Mouse (Mus musculus): ENCODE results near the gene H2-Ke6. TPM values are rescaled to one million over a fixed set of nuclear protein-coding genes. Genes with fewer than 3 reads are reported as not detected.
A peak's percentile ranks its signal among the peaks of the same experiment; 100 is the strongest.

Gene H2-Ke6
- polyA plus RNA-seq, 1 experiment from 2014 or later = 51.6 TPM

DNA sequence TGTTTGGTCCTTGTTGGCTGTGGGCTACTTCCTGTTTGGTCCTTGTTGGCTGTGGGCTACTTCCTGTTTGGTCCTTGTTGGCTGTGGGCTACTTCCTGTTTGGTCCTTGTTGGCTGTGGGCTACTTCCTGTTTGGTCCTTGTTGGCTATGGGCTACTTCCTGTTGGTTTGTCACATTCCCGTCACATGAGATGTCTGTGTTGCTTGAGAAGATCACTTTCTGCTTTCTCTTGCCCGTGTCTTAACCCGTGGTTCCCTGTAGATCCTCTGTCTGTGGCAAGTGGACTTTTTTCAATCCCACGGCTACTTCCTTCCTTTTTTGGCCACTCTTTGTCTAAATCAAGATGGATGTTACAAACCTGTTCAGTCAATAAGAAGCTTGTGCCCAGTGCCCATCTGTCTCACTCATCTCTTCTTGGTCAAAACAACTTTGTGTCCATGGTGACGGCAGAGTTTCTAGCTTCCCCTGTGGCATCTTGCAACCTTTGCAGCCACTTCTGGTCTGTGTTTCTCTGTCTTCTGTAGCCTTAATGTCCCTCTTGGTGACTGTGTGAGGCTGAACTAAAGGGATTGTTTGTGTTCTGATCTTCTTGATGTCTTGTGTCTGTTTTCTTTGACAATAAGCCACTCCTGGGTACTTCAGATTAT is 19.7 kb upstream of the H2-Ke6 start:
- Histone ChIP-seq H3K27ac (ENCODE audit: low read depth) (peak overlapping the region; percentile 31), H3K4me3 (ENCODE audit: low read depth, low read length) (no peak overlapping the region), H3K9me3 (ENCODE audit: low read length) (peaks cover 8% of the 10 kb centered on the region), H3K36me3 (replicated peaks; ENCODE audit: insufficient read depth, low read length) (no peaks in the 10 kb centered on the region), H3K9ac (replicated peaks) (no peak overlapping the region), H3K27me3 (ENCODE audit: insufficient read depth, low read length) (no peaks in the 10 kb centered on the region), H3K4me2 (ENCODE audit: low read depth, low read length) (no peak overlapping the region), H3K4me1 (ENCODE audit: insufficient read depth) (no peaks in the 10 kb centered on the region)
- TF ChIP-seq EP300 (IDR thresholded peaks at IDR 0.05; ENCODE audit: low read depth) (no peak), CTCF (IDR thresholded peaks at IDR 0.05; ENCODE audit: low read depth) (no peak)
- no peak for ATAC-seq
- WGBS (ENCODE audit: insufficient replicate concordance) = 55% methylated on average over 5 of the region's 5 CpGs
- no peak for DNase-seq

DNA sequence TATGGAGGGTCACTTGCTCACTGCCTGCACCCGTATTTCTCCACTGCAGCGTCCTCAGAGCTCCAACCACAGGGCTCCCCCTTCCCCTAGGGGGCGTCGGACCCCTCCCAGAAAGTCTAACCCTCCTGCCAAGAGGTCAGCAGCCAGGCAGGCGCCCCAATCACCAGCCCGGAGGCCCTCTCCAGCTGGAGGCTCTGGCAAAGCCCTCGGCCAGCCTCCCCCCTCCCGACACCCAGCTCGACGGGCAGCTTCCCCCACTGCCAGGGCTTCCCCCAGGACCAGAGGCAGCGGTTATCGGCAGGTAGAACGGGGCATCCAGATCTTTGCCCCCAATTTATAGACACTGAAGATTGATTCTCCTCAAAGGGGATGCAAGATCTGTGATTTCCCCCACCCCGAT is 18.1 kb upstream of the H2-Ke6 start:
- H3K27me3 ChIP-seq (ENCODE audit: insufficient read depth, low read length) = 0 out of 2 replicates have a peak, but pooled peaks cover 5% of the 10 kb centered on the region
- TF ChIP-seq EP300 (IDR thresholded peaks at IDR 0.05; ENCODE audit: low read depth) (no peak), CTCF (IDR thresholded peaks at IDR 0.05; ENCODE audit: low read depth) (no peak)
- H3K4me3 ChIP-seq (ENCODE audit: low read depth, low read length) = no peak overlapping the region
- no peak overlapping the region for H3K9ac ChIP-seq (replicated peaks)
- no peaks in the 10 kb centered on the region for H3K36me3 ChIP-seq (replicated peaks; ENCODE audit: insufficient read depth, low read length)
- DNase-seq (no peak), ATAC-seq (no peak)
- WGBS (ENCODE audit: insufficient replicate concordance) = 73% methylated on average over 14 of the region's 14 CpGs
- H3K27ac ChIP-seq (ENCODE audit: low read depth) = no peak overlapping the region
- H3K9me3 ChIP-seq (ENCODE audit: low read length) = peaks cover 8% of the 10 kb centered on the region
- no peak overlapping the region for H3K4me2 ChIP-seq (ENCODE audit: low read depth, low read length)
- H3K4me1 ChIP-seq (ENCODE audit: insufficient read depth) = no peaks in the 10 kb centered on the region

DNA sequence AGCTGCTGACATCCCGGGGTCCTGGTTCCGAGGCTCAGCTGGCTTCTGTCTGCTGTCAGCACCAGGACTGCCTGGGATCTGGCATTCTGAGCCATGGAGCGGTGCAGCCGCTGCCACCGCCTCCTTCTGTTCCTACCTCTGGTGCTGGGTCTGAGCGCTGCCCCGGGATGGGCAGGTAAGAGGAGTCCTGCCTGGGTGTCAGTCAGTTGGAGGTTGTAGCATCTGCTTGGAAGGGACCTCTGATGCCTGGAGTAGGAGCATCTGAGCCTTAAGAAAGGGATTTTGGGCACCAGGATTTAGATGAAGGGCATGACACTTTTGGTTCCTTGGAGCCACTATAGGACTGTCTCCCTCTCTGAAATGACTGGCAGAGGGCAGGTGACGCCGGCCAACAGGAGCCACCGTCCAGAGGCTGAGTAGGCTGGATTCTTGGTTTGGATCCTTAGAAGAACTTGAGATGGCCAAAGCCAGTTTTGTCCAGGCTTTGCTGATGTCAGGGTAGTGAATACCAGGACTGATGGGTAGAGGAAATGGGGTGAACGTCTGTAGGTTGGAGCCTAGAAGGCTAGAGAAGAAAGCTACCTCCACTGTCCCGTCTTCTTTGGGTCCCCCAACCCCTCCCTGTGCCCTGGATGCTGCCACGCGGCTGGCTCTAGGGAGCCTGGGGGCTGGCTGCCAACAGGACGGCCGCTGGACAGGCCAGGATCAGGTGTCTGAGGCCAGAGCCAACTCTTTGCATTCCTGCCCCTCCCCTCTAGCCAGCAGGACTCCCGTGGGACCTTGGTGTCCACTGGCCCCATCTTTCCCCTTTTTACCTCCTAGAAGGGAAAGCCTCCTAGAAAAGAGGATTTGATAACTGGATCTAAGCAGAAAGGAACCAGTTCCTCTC is 11.9 kb upstream of the H2-Ke6 start:
- H3K9ac ChIP-seq (replicated peaks) = no peak overlapping the region
- no peak for DNase-seq
- WGBS (ENCODE audit: insufficient replicate concordance) = 34% methylated on average over 17 of the region's 17 CpGs

DNA sequence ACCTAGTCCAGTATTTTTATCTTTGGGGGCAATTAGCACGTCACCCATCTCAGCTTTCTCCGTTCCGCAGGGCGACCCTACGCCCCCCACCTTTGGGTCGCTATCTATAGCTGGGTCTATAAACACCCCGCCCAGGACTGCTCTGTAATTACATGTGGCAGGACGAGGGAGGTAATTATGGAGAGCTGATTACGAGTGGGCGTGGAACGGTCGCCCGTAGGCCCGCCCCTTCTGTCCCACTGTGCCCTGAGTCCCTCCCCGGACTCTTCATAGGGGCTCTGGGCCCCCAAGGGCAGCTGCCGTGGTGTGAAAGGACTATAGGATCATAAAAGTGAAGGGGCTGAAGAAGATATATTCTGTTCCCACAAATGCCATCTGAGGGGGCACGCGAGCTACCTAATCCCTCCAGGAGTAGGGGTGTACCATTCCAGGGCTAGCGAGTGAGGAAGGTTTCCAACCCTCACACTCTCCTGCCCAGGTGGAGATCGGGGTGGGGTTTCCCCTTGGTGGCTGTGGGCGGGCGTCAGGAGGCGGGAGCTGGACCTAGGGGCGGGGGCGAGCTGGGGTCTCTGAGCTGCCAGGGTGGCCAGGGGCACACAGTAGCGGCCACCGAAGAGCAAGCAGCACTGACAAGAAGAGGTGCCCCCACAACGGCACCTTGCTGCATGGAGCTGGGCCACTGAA is 11.2 kb upstream of the H2-Ke6 start, which contains the start of gene Col11a2:
Gene Col11a2, plus strand, starts transcription at position 560 of the 684 bp plus-strand sequence.
- TF ChIP-seq CTCF (IDR thresholded peaks at IDR 0.05; ENCODE audit: low read depth) (no peak), EP300 (IDR thresholded peaks at IDR 0.05; ENCODE audit: low read depth) (no peak)
- Histone ChIP-seq H3K4me1 (ENCODE audit: insufficient read depth) (peaks cover 4% of the 10 kb centered on the region; the same call in 1 of the 2 replicates), H3K27me3 (ENCODE audit: insufficient read depth, low read length) (peaks cover 12% of the 10 kb centered on the region; the same call in 1 of the 2 replicates), H3K36me3 (replicated peaks; ENCODE audit: insufficient read depth, low read length) (peaks cover 31% of the 10 kb centered on the region), H3K4me3 (ENCODE audit: low read depth, low read length) (no peak within 1 kb of the TSS), H3K9ac (replicated peaks) (no peak within 1 kb of the TSS), H3K9me3 (ENCODE audit: low read length) (no peaks in the 10 kb centered on the region), H3K4me2 (ENCODE audit: low read depth, low read length) (peak within 1 kb of the TSS; percentile 1; the same call in 1 of the 2 replicates), H3K27ac (ENCODE audit: low read depth) (no peak within 1 kb of the TSS)
- WGBS (ENCODE audit: insufficient replicate concordance) = 14% methylated on average over 28 of the region's 28 CpGs
- DNase-seq = no peak
- no peak for ATAC-seq

More for the DNA sequence above, 11.9 kb upstream of the H2-Ke6 start:
- Histone ChIP-seq H3K4me3 (ENCODE audit: low read depth, low read length) (no peak overlapping the region), H3K27ac (ENCODE audit: low read depth) (no peak overlapping the region), H3K4me1 (ENCODE audit: insufficient read depth) (0 out of 2 replicates have a peak, but pooled peaks cover 3% of the 10 kb centered on the region), H3K4me2 (ENCODE audit: low read depth, low read length) (no peak overlapping the region), H3K9me3 (ENCODE audit: low read length) (no peaks in the 10 kb centered on the region), H3K36me3 (replicated peaks; ENCODE audit: insufficient read depth, low read length) (peaks cover 25% of the 10 kb centered on the region), H3K27me3 (ENCODE audit: insufficient read depth, low read length) (peaks cover 12% of the 10 kb centered on the region; the same call in 1 of the 2 replicates)
- no peak for ATAC-seq
- no peak for TF ChIP-seq EP300 (IDR thresholded peaks at IDR 0.05; ENCODE audit: low read depth)
- no peak for TF ChIP-seq CTCF (IDR thresholded peaks at IDR 0.05; ENCODE audit: low read depth)

DNA sequence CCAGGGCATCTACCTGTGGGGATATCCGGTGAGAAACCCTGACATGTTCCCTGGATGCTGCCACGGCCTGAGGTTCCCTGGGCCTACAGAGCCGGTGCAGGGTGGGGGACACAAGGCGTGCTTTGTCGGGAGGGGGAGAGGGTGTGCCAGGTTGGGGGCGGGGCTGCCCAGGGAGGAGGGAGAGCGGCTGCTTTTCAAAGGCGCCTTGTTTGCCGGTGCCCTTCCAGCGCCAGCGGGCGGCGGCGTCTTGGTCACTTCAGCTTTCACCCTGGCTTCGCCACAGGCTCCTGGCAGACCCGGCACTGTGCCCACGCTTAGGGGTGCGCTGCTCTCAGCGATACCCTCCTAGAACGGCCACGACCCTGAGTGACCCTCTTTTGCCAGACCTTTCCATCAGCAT is 10.6 kb upstream of the H2-Ke6 start:
- Histone ChIP-seq H3K4me1 (ENCODE audit: insufficient read depth) (peaks cover 10% of the 10 kb centered on the region), H3K9ac (replicated peaks) (no peak overlapping the region), H3K4me3 (ENCODE audit: low read depth, low read length) (no peak overlapping the region), H3K9me3 (ENCODE audit: low read length) (no peaks in the 10 kb centered on the region), H3K27me3 (ENCODE audit: insufficient read depth, low read length) (peaks cover 12% of the 10 kb centered on the region; the same call in 1 of the 2 replicates), H3K4me2 (ENCODE audit: low read depth, low read length) (peak overlapping the region; percentile 1; the same call in 1 of the 2 replicates), H3K27ac (ENCODE audit: low read depth) (no peak overlapping the region), H3K36me3 (replicated peaks; ENCODE audit: insufficient read depth, low read length) (peaks cover 34% of the 10 kb centered on the region)
- DNase-seq (no peak), ATAC-seq (no peak)
- 18% methylated on average over 19 of the region's 21 CpGs for WGBS (ENCODE audit: insufficient replicate concordance)
- TF ChIP-seq EP300 (IDR thresholded peaks at IDR 0.05; ENCODE audit: low read depth) = no peak
- TF ChIP-seq CTCF (IDR thresholded peaks at IDR 0.05; ENCODE audit: low read depth) = no peak
